Mouse (Mus musculus) spleen, postnatal 14 days (tissue): ENCODE data around the gene Olfr214.
"Not testable (repeated sequence)": the region's sequence is repeated elsewhere in the genome, so short reads cannot be mapped to it uniquely, and the experiment has no call there.

Source experiments
- DNase-seq, 2 experiments: peaks; one replicate each; pipeline ENCODE4 v3.0.0; 2021 to 2022; ENCODE audit warnings: low spot score in 2 of 2

Gene Olfr214

DNA sequence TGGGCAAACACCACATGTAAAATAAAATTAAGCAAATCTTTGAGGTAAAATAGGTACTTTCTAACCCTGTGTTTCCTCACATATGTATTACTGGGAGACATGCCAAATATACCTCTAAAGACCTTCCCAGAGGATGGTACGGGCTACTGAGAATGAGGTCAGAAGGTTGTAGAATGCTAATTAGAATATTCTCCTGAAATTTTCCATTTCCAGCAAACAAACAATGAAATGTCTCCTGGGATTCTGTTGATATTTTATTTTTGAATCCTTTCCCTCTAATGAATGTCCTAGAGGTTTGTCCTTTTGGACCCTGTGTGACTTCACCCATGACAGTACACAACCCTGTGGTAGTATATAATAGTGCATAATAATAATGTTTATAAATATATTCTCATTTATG, at the start of gene Olfr214:
Olfr214 (plus strand) TSS at position 301 of the 400 bp plus-strand sequence.
- no peak for DNase-seq

DNA sequence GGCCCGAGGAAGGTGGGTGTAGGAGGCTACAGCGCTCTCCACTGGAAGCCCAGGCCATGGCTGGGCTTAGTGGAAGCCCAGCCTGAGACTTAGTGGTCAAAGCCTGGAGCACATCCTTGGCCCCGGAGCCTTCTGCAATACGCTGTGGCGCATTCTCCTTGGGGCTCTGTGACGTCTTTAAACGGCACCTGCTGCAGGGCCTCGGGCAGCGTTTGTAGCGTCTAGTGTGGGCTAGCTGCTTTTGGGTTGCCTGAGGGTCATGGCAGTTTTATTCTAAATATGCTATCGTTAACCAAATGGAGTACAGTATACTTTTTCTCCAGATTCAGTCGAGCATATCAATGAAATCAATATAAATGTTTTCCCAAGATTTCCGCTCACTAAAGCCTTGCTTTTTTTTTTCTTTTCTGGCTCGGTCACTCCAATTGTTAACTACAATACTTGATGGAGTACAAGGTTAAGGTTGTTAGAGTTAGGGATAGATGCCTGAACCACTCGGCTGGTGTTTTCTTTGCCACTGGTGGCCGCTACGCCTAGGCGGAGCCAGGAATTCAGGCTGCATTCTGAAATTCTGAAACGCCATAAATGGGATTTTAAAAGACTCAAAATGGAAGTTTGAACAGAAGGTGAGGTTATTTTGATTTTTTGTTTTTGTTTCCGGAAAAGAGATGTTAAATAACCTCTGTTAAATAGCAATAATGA, 47.6 kb upstream of the Olfr214 start, which contains the start of gene Olfr212:
Olfr212 (plus strand) TSS at position 215 of the 702 bp plus-strand sequence.
- not testable (repeated sequence) for DNase-seq

DNA sequence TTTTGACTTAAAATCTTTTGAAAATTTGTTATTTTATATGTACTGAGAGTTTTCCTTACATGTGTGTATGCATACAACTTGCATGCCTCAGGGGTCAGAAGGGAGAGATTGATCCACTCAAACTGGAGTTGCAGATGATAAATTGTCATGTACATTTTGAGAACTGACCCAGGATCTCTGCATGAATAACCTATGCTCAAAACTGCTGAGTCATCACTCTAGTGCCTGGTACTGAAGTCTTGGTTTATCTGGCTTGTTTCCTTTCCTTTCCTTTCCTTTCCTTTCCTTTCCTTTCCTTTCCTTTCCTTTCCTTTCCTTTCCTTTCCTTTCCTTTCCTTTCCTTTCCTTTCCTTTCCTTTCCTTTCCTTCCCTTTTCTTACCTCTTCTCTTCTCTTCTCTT, 39.2 kb upstream of the Olfr214 start:
- DNase-seq, result no peak

DNA sequence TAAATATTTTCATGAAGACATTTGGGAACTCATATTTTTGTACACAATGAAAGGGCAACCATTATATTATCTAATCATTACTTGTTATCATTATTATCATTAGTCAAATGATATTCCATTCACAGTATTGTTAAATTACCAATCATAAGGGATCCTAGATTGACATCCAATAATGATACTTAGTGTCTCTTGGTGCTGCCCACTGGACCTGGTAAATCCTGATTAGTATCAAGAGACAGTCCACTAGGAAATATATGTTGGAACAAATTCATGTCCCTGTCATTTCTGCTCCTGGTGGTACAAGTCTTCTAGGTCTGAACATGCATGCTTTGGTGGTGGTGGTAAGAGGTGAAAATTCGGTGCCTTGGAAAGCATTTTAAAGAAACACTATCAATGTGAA, 15.9 kb upstream of the Olfr214 start, which contains the start of gene Olfr213:
Olfr213 (plus strand) TSS at position 301 of the 400 bp plus-strand sequence.
- no peak for DNase-seq

DNA sequence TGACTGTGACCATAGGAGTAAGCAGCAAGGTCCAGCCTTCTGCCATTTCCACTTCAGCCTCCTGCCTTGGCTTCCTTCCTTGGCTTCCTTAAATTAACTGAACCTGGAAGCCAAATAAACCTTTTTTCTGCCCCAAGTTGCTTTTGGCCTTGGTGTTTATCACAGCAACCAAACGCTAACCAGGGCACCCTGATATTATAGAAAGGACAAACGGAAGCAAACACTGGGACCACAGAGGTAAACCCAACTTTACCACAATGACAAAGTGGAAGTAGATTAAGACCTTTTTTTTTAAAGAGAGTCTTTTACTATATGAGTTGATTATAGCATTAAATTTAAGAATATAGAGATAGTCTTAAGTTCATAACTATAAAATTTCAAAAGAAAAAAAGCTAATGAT, 11.5 kb upstream of the Olfr214 start:
- DNase-seq, result no peak

DNA sequence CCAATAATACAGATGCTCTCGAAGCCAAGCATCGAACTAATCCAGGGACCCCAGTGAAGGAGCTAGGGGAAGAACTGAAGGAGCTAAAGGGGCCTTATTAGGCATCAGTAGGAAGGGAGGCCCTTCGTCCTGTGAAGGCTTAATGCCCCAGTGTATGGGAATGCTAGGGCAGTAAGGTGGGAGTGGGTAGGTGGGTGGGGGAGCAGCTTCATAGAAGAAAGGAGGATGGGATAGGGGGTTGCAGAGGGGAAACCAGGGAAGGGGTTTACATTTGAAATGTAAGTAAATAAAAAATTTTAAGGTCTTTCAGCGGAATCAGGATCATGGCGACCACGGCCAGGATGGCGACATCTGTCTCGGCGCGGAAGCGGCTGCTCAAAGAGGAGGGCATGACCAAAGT, 3.2 kb upstream of the Olfr214 start, which contains the start of gene Gm5580:
Gm5580 (plus strand) TSS at position 301 of the 400 bp plus-strand sequence.
- DNase-seq, result not testable (repeated sequence)

DNA sequence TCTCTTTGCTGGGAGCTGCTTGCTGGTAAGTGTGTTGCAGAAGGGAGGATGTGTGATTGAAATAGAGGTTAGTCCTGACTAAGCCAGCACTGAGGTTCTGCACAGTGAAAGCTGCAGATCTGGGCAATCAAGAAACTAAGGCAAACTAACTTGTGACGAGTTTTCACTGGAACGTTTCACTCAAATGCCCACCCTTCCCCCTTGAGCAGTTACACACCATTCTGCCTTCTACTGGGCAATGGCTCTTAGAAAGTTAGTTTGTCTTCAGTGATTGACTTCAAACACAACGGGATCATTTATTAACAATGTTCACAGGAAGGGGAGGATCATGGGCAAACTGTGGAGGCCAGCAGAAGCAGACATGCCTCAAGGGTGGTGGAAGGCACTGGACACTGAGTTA, 917 bp downstream of the Olfr214 start:
- DNase-seq, result no peak

DNA sequence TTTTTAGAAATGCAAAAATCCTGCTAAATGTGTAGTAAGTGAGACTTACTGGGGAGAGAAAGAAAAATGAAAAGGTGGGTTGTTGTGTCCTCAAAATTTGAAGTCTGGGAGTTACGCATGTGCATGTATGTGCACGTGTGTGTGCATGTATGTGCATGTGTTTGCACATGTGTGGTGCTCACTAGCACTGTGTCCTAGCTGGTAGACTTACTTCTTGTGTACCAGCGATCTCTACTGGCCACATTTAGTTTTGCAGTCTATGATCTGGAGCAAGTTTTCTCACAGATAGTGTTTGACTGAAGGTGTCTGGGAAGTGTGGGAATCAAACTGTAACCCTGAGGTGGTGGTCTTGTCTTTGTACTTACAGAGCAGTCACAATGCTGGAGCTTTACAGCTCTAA, 15.8 kb downstream of the Olfr214 start:
- DNase-seq, result no peak

DNA sequence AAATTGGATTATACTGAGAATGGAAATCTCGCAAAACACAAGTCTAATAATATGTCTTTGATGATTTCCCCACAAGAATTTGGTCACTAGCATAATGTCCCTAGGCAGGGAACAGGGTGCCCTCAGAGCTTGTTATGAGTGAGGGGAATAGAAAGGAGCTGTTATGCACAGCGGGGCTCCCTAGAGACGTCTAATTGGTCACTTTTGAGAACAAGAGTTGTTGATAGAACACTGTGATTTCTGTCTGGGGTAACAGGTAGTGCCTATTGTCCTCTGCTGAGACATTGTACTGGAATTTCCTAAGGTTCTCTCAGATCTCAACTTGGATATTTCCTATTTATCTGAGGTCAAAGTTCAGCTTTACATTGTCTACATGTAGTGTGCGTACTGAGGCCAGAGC, 30.1 kb downstream of the Olfr214 start, which contains the start of gene Olfr215:
Olfr215 (minus strand) TSS at position 101 of the 400 bp plus-strand sequence.
- no peak for DNase-seq

DNA sequence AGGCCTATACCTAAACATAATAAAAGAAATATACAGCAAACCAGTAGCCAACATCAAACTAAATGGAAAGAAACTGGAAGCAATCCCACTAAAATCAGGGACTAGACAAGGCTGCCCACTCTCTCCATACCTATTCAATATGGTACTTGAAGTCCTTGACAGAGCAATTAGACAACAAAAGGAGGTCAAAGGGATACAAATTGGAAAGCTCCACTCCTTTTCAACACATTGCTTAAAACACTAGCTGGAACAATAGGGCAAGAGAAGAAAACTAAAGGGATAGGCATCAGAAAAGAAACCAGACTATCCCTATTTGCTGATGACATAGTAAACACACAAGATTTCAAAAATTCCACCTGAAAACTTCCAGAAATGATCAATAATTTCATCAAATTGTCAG, 46.9 kb downstream of the Olfr214 start:
- not testable (repeated sequence) for DNase-seq

DNA sequence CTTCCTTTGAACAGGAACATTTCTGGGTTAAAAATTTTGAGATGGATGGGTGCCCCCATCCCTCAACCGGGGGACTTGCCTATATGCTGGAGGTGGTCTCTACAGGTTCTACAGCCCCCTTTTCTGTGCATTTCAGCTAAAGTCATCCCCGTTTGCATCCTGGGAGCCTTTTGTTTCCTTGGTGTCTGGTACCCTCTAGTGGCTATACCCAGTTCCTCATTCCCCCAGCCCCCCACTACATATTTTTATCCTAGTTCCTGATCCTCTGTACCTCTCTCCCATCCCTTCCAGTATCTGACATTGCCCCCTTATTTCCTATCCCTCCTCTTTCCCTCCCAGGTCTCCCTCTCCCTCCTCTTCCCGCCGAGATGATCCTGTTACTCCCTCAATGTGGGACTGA, 53.2 kb downstream of the Olfr214 start:
- no peak for DNase-seq
